Mouse (Mus musculus): Measurements from ENCODE around the gene Pth1r. TPM values are rescaled to one million over a fixed set of nuclear protein-coding genes. Genes with fewer than 3 reads are reported as not detected.

The Pth1r gene
- total and polyA plus RNA-seq, 3 experiments = 0.15 to 0.77 TPM; not detected in 1

DNA sequence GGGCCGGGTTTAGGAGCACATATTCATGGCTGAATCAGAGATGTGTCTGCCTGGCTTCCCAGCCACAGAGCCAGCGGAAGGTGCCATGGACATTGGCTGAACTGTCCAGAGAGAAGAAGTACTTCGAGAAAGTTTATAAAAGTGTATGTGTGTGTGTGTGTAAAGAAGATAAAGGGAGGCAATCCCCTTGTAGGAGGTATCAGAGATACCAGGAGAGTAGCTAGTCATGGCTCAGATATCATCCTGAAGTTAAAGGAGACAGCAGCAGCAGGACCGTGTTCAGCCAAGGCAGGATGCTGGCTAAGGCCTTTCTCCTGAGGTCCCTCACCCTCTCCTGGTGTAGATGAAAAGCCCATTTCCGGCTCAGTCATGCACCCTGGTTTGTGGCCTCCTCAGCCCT is 4.5 kb upstream of the Pth1r start:
- Histone ChIP-seq H3K9me3 (replicated peaks; ENCODE audit: insufficient read depth, low read length) (no peaks in the 10 kb centered on the region), H3K4me1 (ENCODE audit: control insufficient read depth in 1 of 2, insufficient read depth in 2 of 2, low read length in 2 of 2) (no peaks in the 10 kb centered on the region), H3K9ac (ENCODE audit: control insufficient read depth, low read depth, low read length, poor library complexity, severe bottlenecking) (no peak overlapping the region), H3K27me3 (ENCODE audit: control insufficient read depth in 1 of 2, insufficient read depth in 2 of 2, low read length in 2 of 2) (peaks cover 4% of the 10 kb centered on the region in 2 experiments), H3K4me3 (ENCODE audit: control insufficient read depth in 1 of 2, insufficient read depth in 1 of 2, low read depth in 2 of 2, low read length in 2 of 2) (no peak overlapping the region), H3K36me3 (ENCODE audit: control insufficient read depth in 1 of 2, insufficient read depth in 2 of 2, low read length in 2 of 2) (no peaks in the 10 kb centered on the region), H3K79me2 (ENCODE audit: control insufficient read depth, insufficient read depth, low read length, poor library complexity) (no peaks in the 10 kb centered on the region), H3K27ac (ENCODE audit: control insufficient read depth, low read depth, low read length) (no peak overlapping the region)
- no peak for DNase-seq (ENCODE audit: low read depth, low spot score)
- TF ChIP-seq MYC (IDR thresholded peaks at IDR 0.05; ENCODE audit: low read depth, low read length) (no peak), ZC3H11A (IDR thresholded peaks at IDR 0.05; ENCODE audit: low read depth, low read length) (no peak), POLR2AphosphoS2 (IDR thresholded peaks at IDR 0.05; ENCODE audit: low read length) (no peak), MAZ (IDR thresholded peaks at IDR 0.05; ENCODE audit: low read depth, low read length) (no peak), ELF1 (IDR thresholded peaks at IDR 0.05; ENCODE audit: low read depth, low read length) (no peak), ETS1 (IDR thresholded peaks at IDR 0.05; ENCODE audit: low read depth, low read length) (no peak), GABPA (IDR thresholded peaks at IDR 0.05; ENCODE audit: low read depth, low read length) (no peak), MAX (IDR thresholded peaks at IDR 0.05; ENCODE audit: low read length) (no peak), ZMIZ1 (IDR thresholded peaks at IDR 0.05; ENCODE audit: low read depth, low read length) (no peak), TAL1 (IDR thresholded peaks at IDR 0.05; ENCODE audit: low read length) (no peak), TBP (IDR thresholded peaks at IDR 0.05; ENCODE audit: low read depth, low read length) (no peak), POLR2AphosphoS5 (IDR thresholded peaks at IDR 0.05; ENCODE audit: borderline replicate concordance, low read depth, low read length) (no peak), POLR2A (IDR thresholded peaks at IDR 0.05; ENCODE audit: control insufficient read depth in 1 of 2, insufficient read depth in 1 of 2, low read depth in 1 of 2, low read length in 2 of 2, poor library complexity in 1 of 2) (no peak)

DNA sequence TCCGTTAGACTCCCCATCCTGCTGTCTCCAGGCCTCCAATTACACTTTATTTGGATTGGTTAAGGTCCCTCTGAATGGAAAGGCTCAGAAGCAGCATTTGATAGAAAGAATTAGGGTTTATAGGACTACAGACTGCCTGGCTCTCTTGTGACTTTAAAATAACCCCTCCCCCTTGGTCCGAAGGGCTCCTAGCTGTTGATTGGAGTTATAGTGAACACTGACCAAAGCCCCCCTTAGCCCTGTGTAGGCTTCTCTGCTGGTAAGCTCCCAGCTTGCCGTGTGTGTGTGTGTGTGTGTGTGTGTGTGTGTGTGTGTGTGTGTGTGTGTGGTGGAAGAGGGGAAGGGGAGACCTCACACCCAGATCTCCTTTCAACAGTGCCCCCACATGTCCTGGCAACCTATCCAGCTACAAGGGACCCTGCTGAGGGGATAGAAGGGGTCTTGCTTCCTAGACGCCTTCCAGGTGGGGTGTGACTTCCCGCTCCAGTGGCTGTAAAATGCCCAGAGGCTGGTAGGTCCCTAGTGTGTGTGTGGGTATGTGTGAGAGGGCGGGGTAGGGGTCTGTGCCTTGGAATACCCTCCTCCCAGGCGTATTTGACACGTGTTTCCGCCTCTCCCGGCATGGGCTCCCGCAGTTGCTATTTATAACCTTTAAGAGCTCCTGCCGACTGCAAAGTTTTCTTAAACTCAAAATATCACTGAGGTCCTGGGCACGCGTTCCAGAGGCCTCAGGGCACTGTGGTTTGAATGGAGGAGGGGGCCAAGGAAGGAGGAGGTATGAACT is 3.7 kb upstream of the Pth1r start:
- TF ChIP-seq ETS1 (IDR thresholded peaks at IDR 0.05; ENCODE audit: low read depth, low read length) = no peak
- no peak for TF ChIP-seq TCF12 (IDR thresholded peaks at IDR 0.05; ENCODE audit: low read depth, low read length)
- no peak for TF ChIP-seq MAX (IDR thresholded peaks at IDR 0.05; ENCODE audit: low read length)
- TF ChIP-seq E2F4 (IDR thresholded peaks at IDR 0.05; ENCODE audit: borderline replicate concordance, low read depth, low read length) = no peak
- TF ChIP-seq BHLHE40 (IDR thresholded peaks at IDR 0.05; ENCODE audit: borderline replicate concordance, low read depth, low read length) = no peak
- TF ChIP-seq MAZ (IDR thresholded peaks at IDR 0.05; ENCODE audit: low read depth, low read length) = no peak
- TF ChIP-seq MAFK (IDR thresholded peaks at IDR 0.05; ENCODE audit: borderline replicate concordance, low read depth, low read length) = no peak
- no peak for TF ChIP-seq USF2 (IDR thresholded peaks at IDR 0.05; ENCODE audit: borderline replicate concordance in 1 of 2, insufficient read depth in 1 of 2, low read depth in 1 of 2, low read length in 2 of 2)
- TF ChIP-seq ZKSCAN1 (IDR thresholded peaks at IDR 0.05; ENCODE audit: low read depth, low read length) = no peak
- no peak for TF ChIP-seq SIN3A (IDR thresholded peaks at IDR 0.05; ENCODE audit: low read length)
- TF ChIP-seq CHD1 (IDR thresholded peaks at IDR 0.05; ENCODE audit: low read depth, low read length) = no peak
- no peak for TF ChIP-seq ZMIZ1 (IDR thresholded peaks at IDR 0.05; ENCODE audit: low read depth, low read length)
- no peak for TF ChIP-seq EP300 (IDR thresholded peaks at IDR 0.05; ENCODE audit: low read depth in 1 of 2, low read length in 2 of 2)
- H3K9ac ChIP-seq (ENCODE audit: control insufficient read depth, low read depth, low read length, poor library complexity, severe bottlenecking) = no peak overlapping the region
- no peak overlapping the region for H3K27ac ChIP-seq (ENCODE audit: control insufficient read depth, low read depth, low read length)
- H3K4me1 ChIP-seq (ENCODE audit: control insufficient read depth in 1 of 2, insufficient read depth in 2 of 2, low read length in 2 of 2) = no peaks in the 10 kb centered on the region
- H3K4me3 ChIP-seq (ENCODE audit: control insufficient read depth in 1 of 2, insufficient read depth in 1 of 2, low read depth in 2 of 2, low read length in 2 of 2) = no peak overlapping the region
- H3K79me2 ChIP-seq (ENCODE audit: control insufficient read depth, insufficient read depth, low read length, poor library complexity) = no peaks in the 10 kb centered on the region
- H3K27me3 ChIP-seq (ENCODE audit: control insufficient read depth in 1 of 2, insufficient read depth in 2 of 2, low read length in 2 of 2) = peaks cover 4% of the 10 kb centered on the region in 2 experiments
- DNase-seq (ENCODE audit: low read depth, low spot score) = no peak
- no peaks in the 10 kb centered on the region for H3K36me3 ChIP-seq (ENCODE audit: control insufficient read depth in 1 of 2, insufficient read depth in 2 of 2, low read length in 2 of 2)
- H3K9me3 ChIP-seq (replicated peaks; ENCODE audit: insufficient read depth, low read length) = no peaks in the 10 kb centered on the region
